Mouse (Mus musculus) T-helper 1 cell (primary cell): Measurements from ENCODE around the gene Clcf1.
"Not testable (repeated sequence)": the region's sequence is repeated elsewhere in the genome, so short reads cannot be mapped to it uniquely, and the experiment has no call there.

ENCODE experiments used
- in situ Hi-C: fragments of 300-600 bp; cut with MboI, MseI; formaldehyde crosslinking; loops from one replicate; pipeline ENCODE4 v1.15.1; 2025; ENCODE audit warnings: high pct_unique_total_duplicates

The Clcf1 gene

GRCm38 (mm10) chr19:4247010-4247409 is 33.0 kb downstream of the Clcf1 start:
- in situ Hi-C loops, result no loop called here

- in situ Hi-C loops, result not testable (repeated sequence)
Observed at GRCm38 (mm10) chr19:4248683-4249082, 34.6 kb downstream of the Clcf1 start.

- in situ Hi-C loops, result no loop called here
Observed at GRCm38 (mm10) chr19:4254230-4254629, 40.2 kb downstream of the Clcf1 start.

GRCm38 (mm10) chr19:4255583-4256162 is 41.6 kb downstream of the Clcf1 start:
- in situ Hi-C loops, result loop anchor here (5.0 kb wide), 1 partner anchor 57 kb away; no protein-coding TSS in a partner anchor

DNA sequence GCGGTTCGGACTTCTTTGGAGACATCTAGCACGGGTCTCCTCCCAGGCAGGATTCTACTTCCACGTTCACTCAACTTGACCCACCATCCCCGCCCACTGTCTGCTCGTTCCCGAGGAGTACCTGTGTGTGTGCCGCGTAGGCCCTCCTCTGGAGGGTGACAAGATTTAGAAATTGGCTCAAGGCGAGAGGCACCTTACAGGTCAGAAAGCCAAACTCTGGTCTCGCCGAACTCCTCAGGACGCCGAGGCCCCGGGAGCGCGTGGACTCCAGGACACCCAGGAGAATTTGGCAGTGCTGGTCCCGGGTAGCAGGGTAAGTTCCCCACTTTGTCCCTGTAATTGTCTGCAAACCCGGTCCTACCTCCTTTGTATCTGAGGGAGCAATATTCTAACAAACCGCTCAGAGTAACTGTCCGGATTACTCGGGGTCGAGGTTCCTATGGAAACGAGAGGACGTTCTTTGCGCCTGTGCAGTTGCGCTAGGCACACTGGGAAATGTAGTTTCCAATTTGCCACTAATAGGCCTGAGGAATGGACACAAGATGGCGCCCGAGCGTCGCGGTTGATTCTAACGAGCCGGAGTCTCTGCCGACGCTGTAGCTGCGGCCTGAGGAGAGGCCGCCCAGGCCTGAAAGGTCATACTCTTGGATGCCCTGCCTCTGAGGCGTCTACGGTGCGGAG is 43.3 kb downstream of the Clcf1 start:
- in situ Hi-C loops, result loop anchor here (5.0 kb wide), 1 partner anchor 55 kb away; no protein-coding TSS in a partner anchor

DNA sequence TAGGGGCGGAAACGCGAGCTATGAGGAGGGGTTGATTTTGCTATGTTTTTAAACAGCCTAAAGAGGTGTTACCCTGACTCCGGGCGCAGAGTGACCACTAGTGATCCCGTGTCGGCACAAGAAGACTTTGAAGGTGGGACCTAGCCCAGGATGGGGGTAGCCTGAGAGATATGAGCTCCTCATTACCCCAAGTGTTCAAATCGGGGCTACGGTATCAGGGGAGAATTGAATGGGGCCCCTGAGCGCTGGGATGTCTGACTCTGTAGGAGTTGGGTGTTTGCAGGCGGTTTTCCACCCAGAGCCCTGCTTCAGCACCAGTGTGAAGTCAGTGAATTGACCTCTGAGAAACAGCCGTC is 43.8 kb downstream of the Clcf1 start:
- in situ Hi-C loops, result loop anchor here (5.0 kb wide), 1 partner anchor 54 kb away; no protein-coding TSS in a partner anchor

DNA sequence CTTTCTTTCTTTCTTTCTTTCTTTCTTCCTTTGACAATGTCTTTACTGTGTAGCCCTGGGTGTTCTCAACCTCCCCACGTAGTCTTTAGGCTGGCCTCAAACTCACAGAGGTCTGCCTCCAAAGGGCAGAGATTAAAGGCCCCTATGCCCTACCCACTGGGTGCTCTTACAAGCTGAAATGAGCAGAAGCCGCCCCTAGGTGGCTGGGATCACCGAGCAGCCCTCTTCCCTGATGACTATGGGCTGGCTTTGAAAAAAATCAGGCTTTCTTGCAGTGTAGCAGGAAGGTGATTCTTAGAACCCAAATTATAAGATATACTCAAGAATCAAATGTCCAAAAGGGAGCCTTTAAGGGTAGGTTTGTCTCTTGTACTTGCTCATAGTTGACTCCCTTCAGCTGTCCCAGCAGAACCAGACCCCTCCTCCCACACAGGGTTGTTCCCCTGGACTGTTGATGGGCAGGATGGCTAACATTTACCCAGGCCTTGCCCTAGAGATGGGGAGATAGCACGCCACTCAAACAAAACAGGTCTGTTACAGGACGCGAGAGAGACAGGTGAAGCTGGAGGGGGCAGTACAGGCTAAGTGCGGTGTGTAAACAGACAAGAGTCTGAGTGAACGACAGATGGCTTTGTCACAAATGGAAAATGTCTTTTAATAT is 47.1 kb downstream of the Clcf1 start:
- in situ Hi-C loops, result no loop called here

GRCm38 (mm10) chr19:4262756-4263155 is 48.7 kb downstream of the Clcf1 start:
- in situ Hi-C loops, result no loop called here

DNA sequence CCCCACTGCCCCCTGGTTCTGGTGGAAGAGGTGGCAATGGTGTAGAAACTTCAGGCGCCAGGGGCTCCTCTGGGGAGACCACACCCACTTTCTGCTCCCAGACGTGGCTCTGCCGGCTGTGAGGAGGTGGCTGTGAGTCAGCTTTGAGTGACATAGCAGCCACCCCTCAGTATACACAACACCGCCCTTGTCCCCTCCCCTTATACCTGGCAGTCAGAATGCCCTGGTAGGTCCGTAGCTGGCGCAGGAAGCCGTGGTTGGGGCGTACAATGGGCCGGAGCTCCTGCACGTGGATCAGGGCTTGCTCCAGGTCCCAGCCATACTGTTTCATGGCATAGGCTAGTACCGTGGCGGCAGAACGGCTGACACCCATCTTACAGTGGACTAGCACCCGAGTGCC is 49.7 kb downstream of the Clcf1 start:
- in situ Hi-C loops, result no loop called here

DNA sequence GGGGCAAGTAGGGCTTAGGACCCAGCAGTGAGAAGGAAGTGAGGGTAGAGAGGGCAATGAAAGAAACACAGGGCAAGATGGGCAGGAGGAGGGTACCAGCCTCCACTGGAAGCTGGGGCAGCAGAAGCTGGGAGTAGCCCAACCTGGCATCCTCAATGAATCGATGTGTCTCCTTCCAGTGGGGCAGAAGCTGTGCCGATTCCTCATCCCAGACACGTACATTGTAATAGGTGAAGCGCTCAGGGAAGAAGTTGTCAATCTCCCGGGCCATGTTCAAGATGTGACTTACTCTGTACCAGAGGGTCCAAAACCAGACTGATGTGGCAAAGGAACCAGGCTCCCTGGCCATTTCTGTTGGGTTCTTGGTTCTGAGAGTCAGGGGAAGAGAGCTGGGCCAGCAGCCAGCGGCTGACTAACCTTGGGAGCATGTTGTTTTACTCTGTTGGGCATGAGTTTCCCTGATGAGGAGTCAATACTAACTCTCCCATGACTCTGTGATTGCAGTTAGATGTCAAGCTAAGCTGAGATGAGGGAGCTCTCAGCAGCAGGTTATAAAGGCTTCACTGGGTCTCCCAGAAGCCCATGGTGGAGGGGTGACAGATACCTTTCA is 50.2 kb downstream of the Clcf1 start:
- in situ Hi-C loops, result no loop called here

- in situ Hi-C loops, result no loop called here
Observed at GRCm38 (mm10) chr19:4265956-4266355, 51.9 kb downstream of the Clcf1 start.

GRCm38 (mm10) chr19:4268566-4269361 is 54.7 kb downstream of the Clcf1 start, which contains the start of gene Ssh3:
Gene Ssh3 (minus strand): TSS chr19:4269180.
- in situ Hi-C loops, result no loop called here

GRCm38 (mm10) chr19:4270187-4270586 is 56.1 kb downstream of the Clcf1 start:
- in situ Hi-C loops, result no loop called here

GRCm38 (mm10) chr19:4270972-4271371 is 56.9 kb downstream of the Clcf1 start:
- in situ Hi-C loops, result no loop called here
